Mouse (Mus musculus) adrenal gland, postnatal 10 days (tissue): Measurements from ENCODE around the gene Olfr8. TPM values are rescaled to one million over a fixed set of nuclear protein-coding genes. Genes with fewer than 3 reads are reported as not detected.
"Not testable (repeated sequence)": the region's sequence is repeated elsewhere in the genome, so short reads cannot be mapped to it uniquely, and the experiment has no call there.

Experiments
- DNase-seq: peaks from one replicate; pipeline ENCODE4 v3.0.0; 2021; ENCODE audit warnings: mixed read lengths
- long read RNA-seq, 2 experiments: library from polyadenylated mRNA; stranded (forward); transcript quantifications; one replicate each; pipeline ENCODE4 v2.0.0; 2021
- total RNA-seq, 2 experiments: library from RNA; stranded (reverse); gene quantifications; 2 replicates each; pipeline ENCODE4 v1.2.3; 2021

The Olfr8 gene
- total RNA-seq, result not detected
- long read RNA-seq, experiment 1, result 0 reads
- long read RNA-seq, experiment 2, result 0 reads

DNA sequence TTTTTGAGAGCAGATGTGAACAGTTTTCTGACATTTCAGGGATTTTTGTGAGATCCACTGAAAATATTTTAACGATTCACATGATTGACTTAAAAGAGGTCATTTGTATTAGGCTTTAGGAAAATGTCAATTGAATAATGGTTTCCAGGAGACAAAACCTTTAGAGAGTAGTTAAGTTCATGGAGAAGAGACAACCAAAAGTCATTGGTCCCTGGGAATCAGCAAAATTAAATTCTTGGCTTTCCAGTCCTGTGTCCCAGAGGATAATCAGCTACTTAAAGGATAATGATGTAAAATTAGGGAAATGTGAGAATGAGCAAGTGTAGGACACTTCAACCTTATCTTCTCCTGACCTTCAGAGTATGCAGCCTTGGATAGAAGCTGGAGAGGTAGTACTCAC lies at the start of gene Olfr8:
Gene Olfr8 (plus strand): TSS at position 301 of the 400 bp plus-strand sequence.
- DNase-seq, result not testable (repeated sequence)

DNA sequence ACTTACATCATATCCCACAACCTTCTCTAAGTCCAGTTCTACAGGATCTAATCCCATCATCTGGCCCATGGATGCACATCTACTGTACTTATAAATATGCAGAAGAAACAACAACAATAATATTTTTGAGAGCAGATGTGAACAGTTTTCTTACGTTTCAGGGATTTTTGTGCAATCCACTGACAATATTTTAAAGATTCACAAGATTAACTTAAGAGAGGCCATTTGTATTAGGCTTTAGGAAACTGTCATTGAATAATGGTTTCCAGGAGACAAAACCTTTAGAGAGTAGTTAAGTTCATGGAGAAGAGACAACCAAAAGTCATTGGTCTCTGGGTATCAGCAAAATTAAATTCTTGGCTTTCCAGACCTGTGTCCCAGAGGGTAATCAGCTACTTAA lies 37.6 kb upstream of the Olfr8 start, which contains the start of gene Olfr1354:
Gene Olfr1354 (plus strand): TSS at position 301 of the 400 bp plus-strand sequence.
- not testable (repeated sequence) for DNase-seq

DNA sequence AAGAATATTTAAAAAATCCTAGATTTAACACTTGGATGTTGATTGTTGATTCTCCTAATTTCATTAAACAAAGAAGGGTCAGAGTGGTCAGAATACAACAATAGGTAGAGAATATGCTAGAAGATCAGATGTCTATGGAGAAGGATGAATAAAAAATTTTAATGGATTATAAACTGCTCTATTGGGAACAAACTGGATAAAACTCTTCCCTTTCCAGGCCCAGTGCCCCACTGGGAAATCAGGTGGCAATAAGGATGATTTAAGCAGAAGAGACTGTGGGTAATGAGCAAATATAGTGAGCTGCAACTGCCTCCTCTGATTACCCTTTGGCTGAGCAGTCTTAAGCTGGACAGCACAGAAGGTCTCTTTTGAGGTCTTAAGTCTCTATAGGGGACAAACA lies 12.6 kb downstream of the Olfr8 start, which contains the start of gene Olfr1353:
Gene Olfr1353 (plus strand): TSS at position 301 of the 400 bp plus-strand sequence.
- not testable (repeated sequence) for DNase-seq

DNA sequence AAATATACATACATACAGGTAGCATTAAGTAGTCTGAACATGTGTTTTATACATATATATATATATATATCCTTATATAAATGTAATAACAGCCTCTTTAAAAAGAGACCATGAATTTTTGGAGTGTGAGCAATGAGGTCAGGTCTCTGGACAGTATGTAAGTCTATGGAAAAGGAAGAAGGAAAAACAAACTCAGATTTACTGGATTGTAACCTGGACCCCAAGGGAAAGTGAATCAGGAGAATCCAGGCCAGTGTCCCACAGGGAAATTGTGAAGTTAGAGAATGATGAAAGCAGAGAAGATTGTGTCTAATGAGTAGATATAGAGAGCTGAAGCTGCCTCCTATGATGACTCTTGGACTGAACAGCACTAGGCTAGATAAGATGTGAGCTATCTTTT lies 30.3 kb downstream of the Olfr8 start, which contains the start of gene Olfr1352:
Gene Olfr1352 (plus strand): TSS at position 301 of the 400 bp plus-strand sequence.
- DNase-seq, result no peak

Other genes with a start within 250 kb of the Olfr8 start
- gene Casp14, start 232.3 kb upstream of the Olfr8 start, total RNA-seq, result not detected
- gene Ccdc105, start 197.6 kb upstream of the Olfr8 start, total RNA-seq, result not detected
- under 1 TPM; 0.33 to 0.39 TPM for gene Slc1a6, start 170.1 kb upstream of the Olfr8 start, total RNA-seq
- gene Olfr1356, start 98.5 kb upstream of the Olfr8 start, total RNA-seq, result not detected
- not detected for gene Olfr1355, start 75.1 kb upstream of the Olfr8 start, total RNA-seq
- not detected for gene Olfr1354, start 37.5 kb upstream of the Olfr8 start, total RNA-seq
- gene Olfr1353, start 12.7 kb downstream of the Olfr8 start, total RNA-seq, result not detected
- not detected for gene Olfr1352, start 30.4 kb downstream of the Olfr8 start, total RNA-seq
- gene Olfr1351, start 61.8 kb downstream of the Olfr8 start, total RNA-seq, result not detected
- gene Olfr57, start 78.1 kb downstream of the Olfr8 start, total RNA-seq, result not detected
- 10 to 100 TPM; 12.5 to 17.9 TPM for gene 2610008E11Rik, start 147.0 kb downstream of the Olfr8 start, total RNA-seq
- not detected for gene Vmn2r80, start 198.1 kb downstream of the Olfr8 start, total RNA-seq